Mouse (Mus musculus) bone marrow, adult 2 months (tissue): Measurements from ENCODE around the gene Cd34.

Experiments used
- CTCF ChIP-seq: fragments of 200-500 bp; IDR thresholded peaks from 2 replicates; pipeline ENCODE4 v1.5.1; 2011; ENCODE audit warnings: low read length, control low read depth; ENCODE audit not compliant: control insufficient read depth, insufficient read depth
- POLR2A ChIP-seq: fragments of 200-500 bp; IDR thresholded peaks from 2 replicates; pipeline ENCODE4 v1.6.1; 2011; ENCODE audit warnings: low read depth, mild to moderate bottlenecking, control low read depth, low read length, borderline replicate concordance; ENCODE audit not compliant: control insufficient read depth

GRCm38 (mm10) chr1:194952891-194953290, 14.3 kb downstream of the Cd34 start:
- TF ChIP-seq POLR2A (no peak), CTCF (no peak)
